In the genomic region with DNA sequence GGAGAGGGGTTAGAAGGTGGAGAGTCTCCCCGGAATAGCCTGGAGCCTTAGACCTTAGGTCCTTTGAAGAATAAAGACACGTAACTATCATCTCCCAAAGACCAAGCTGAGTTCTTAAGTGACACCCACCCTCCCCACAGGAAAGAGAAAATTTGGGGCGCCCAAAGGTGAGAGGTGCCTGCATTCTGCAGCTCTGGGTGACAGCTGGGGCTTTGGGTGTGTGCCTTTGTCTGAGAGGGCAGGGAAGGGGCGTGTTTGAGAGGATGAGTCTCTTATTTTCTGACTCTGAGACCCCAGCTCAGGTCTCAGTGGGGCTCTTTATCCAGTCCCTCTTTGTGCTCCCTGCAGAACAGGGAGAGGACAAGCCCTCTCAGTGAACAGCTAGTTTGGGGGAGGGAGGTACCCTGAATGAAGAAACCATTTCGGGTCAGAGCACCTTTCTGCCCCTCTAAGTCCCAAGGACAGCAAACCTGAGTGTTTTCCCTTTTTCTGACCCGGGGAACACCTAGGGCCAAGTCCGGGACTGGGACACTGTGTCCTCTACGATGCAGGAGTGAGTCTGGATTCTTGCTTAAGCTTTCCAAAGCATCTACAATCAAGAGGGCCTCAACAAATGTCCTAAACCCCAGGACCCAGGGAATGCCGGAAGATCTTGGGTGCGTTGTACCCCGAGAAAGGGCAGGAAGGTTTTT, we compare ENCODE assay signal across 7 mouse cellular contexts. TPM values are rescaled to one million over a fixed set of nuclear protein-coding genes. Genes with fewer than 3 reads are reported as not detected.
A peak's percentile ranks its signal among the peaks of the same experiment; 100 is the strongest.
DNase-seq lines count a peak whose midpoint lies in the region; ATAC-seq lines count a peak whose summit lies in the region.

No protein-coding gene starts in this region.

- peak overlapping the region; percentile 99 for H3K27ac ChIP-seq in forebrain, embryonic 14.5 days (ENCODE audit: low read depth, low read length)
- no peak overlapping the region for H3K27ac ChIP-seq in liver, embryonic 15.5 days (replicated peaks)

- DNase-seq in forebrain, embryonic 14.5 days (ENCODE audit: low spot score) = peak; percentile 39
- peak; percentile 74 for DNase-seq in thymus, postnatal 14 days
- DNase-seq in kidney, postnatal 36 days = no peak
- DNase-seq in frontal cortex, postnatal 36 days (ENCODE audit: low spot score in 2 of 2) = no peak

- H3K36me3 ChIP-seq in megakaryocyte, embryonic 14.5 days (replicated peaks; ENCODE audit: low read length) = no peaks in the 10 kb centered on the region
- peaks cover 42% of the 10 kb centered on the region for H3K36me3 ChIP-seq in forebrain, embryonic 14.5 days (ENCODE audit: control insufficient read depth, insufficient read depth, low read length)
- no peaks in the 10 kb centered on the region for H3K36me3 ChIP-seq in liver, embryonic 15.5 days (replicated peaks)

- H3K4me1 ChIP-seq in megakaryocyte, embryonic 14.5 days = peaks cover 34% of the 10 kb centered on the region
- peaks cover 44% of the 10 kb centered on the region for H3K4me1 ChIP-seq in forebrain, embryonic 14.5 days (ENCODE audit: control insufficient read depth, insufficient read depth, low read length)
- H3K4me1 ChIP-seq in liver, embryonic 15.5 days (replicated peaks) = peaks cover 44% of the 10 kb centered on the region

- H3K27me3 ChIP-seq in megakaryocyte, embryonic 14.5 days (replicated peaks) = peaks cover 98% of the 10 kb centered on the region
- H3K27me3 ChIP-seq in forebrain, embryonic 14.5 days (replicated peaks; ENCODE audit: control insufficient read depth, insufficient read depth, low read length) = no peaks in the 10 kb centered on the region
- H3K27me3 ChIP-seq in liver, embryonic 15.5 days = peaks cover 79% of the 10 kb centered on the region

- peak overlapping the region; percentile 100 for H3K9ac ChIP-seq in forebrain, embryonic 14.5 days (ENCODE audit: low read length)
- H3K9ac ChIP-seq in liver, embryonic 15.5 days = peak overlapping the region; percentile 59; the same call in 1 of the 2 replicates

- 4% methylated on average over 11 of the region's 11 CpGs for WGBS in forebrain, embryonic 14.5 days
- 24% methylated on average over 11 of the region's 11 CpGs for WGBS in liver, embryonic 15.5 days (ENCODE audit: insufficient replicate concordance)

- peaks cover 12% of the 10 kb centered on the region for H3K9me3 ChIP-seq in megakaryocyte, embryonic 14.5 days
- H3K9me3 ChIP-seq in forebrain, embryonic 14.5 days (replicated peaks; ENCODE audit: control insufficient read depth, low read length) = no peaks in the 10 kb centered on the region
- no peaks in the 10 kb centered on the region for H3K9me3 ChIP-seq in liver, embryonic 15.5 days (replicated peaks)

- H3K4me2 ChIP-seq in forebrain, embryonic 14.5 days (ENCODE audit: low read length) = peak overlapping the region; percentile 99
- H3K4me2 ChIP-seq in liver, embryonic 15.5 days = peak overlapping the region; percentile 94

- peak overlapping the region; percentile 91 for H3K4me3 ChIP-seq in megakaryocyte, embryonic 14.5 days (replicated peaks)
- peak overlapping the region; percentile 100 for H3K4me3 ChIP-seq in forebrain, embryonic 14.5 days (ENCODE audit: low read depth, low read length)
- H3K4me3 ChIP-seq in liver, embryonic 15.5 days (replicated peaks) = peak overlapping the region; percentile 65

- ATAC-seq in megakaryocyte, adult 5-6 weeks (ENCODE audit: poor library complexity, severe bottlenecking) = no peak
- ATAC-seq in forebrain, embryonic 14.5 days = no peak
- no peak for ATAC-seq in liver, embryonic 15.5 days (ENCODE audit: insufficient read depth)

RNA-seq across cellular contexts. Expression of gene Sbk1, which starts 1.1 kb away (rescaled TPM):
- polyA plus RNA-seq in megakaryocyte, embryonic 14.5 days (2012; ENCODE audit: insufficient read depth, low replicate concordance) = 1.4 and 5.6 TPM in 2 replicates
- 4.7 and 5.2 TPM in 2 replicates for total RNA-seq in megakaryocyte, adult 5-6 weeks (2015)
- total RNA-seq in megakaryocyte, adult 5-6 weeks (2017) = 5.1 and 5.6 TPM in 2 replicates
- polyA plus RNA-seq in forebrain, embryonic 14.5 days (2014; fragmentation: Nextera tagmentation; extraction: Ambion mirVana) = 289 and 315 TPM in 2 replicates
- polyA plus RNA-seq in liver, embryonic 15.5 days (2015; fragmentation: Nextera tagmentation; extraction: Ambion mirVana) = 1.5 and 1.8 TPM in 2 replicates

Comparison
In these comparisons a context has a peak if more than half of its experiments do, and no peak if none do; other contexts are left out.
1. DNase-seq: peak in forebrain, embryonic 14.5 days (single experiment) and thymus, postnatal 14 days (single experiment); none in kidney, postnatal 36 days (0 of 2) and frontal cortex, postnatal 36 days (0 of 2).
2. RNA of gene Sbk1, which starts 1.1 kb away (polyA plus RNA-seq): 289 to 315 TPM in forebrain, embryonic 14.5 days; 1.5 to 1.8 TPM in liver, embryonic 15.5 days and 1.4 to 5.6 TPM in megakaryocyte, embryonic 14.5 days; every median in the first group is over 10 times any median in the second.
3. Peak in every context shown above with its lines, with median percentiles within 50 percentile points of each other: H3K4me3 ChIP-seq.